Mouse (Mus musculus): ENCODE results near the gene Pwp2. TPM values are rescaled to one million over a fixed set of nuclear protein-coding genes. Genes with fewer than 3 reads are reported as not detected.

Gene Pwp2
- polyA plus RNA-seq (2015; fragmentation: Nextera tagmentation; extraction: Ambion mirVana): 10.5 and 11.4 TPM in 2 replicates

DNA sequence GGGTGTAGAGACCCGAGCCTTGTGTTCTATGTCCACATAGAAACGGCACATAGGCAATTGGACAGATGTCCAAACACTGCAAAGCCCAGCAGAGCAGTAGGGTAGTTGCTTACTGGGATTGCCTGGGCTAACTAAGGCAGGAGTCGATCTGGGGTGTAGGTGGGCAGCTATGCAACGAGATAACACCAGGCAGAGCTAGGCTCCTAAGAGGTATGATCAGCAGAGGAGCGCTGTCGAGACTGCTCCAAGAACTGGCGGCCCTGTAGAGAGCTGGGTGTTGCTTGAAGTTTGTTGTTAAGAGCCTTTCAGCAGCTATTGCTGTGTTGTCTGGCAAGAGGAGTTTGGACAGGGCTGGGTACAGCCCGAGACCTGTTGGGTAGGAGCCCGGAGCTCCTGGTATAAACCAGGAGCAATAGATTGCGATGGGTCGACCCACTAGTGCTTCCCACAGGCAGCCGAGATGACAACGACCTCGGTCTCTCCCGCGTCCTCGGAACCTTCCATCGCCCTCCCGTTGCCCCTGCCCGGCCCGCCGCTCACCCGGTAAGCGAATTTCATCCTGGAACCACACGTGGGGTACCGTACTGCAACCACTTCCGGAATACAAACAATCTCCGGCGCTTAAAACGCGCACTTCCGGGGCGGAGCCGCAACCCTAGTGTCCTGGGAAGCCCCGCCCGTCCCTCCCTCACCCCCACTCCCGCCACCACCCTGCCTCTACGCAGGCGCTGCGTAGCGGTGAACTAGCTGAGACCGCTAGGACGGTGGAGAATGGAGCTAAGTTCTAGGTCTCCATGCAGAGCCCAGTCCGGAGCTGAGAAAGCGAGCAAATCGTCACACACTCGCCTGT, at the start of gene Pwp2:
Gene Pwp2, minus strand, starts transcription at position 619 of the 850 bp plus-strand sequence.
- peak; percentile 94 for ATAC-seq (ENCODE audit: insufficient read depth)
- no peaks in the 10 kb centered on the region for H3K9me3 ChIP-seq (replicated peaks)
- peak within 1 kb of the TSS; percentile 63 for H3K9ac ChIP-seq
- H3K4me2 ChIP-seq: peak within 1 kb of the TSS; percentile 93
- peak within 1 kb of the TSS; percentile 75 for H3K4me3 ChIP-seq (replicated peaks)
- peak within 1 kb of the TSS; percentile 90 for H3K27ac ChIP-seq (replicated peaks)
- under 1% methylated on average over 47 of the region's 47 CpGs for WGBS (ENCODE audit: insufficient replicate concordance)
- no peaks in the 10 kb centered on the region for H3K27me3 ChIP-seq
- peaks cover 37% of the 10 kb centered on the region for H3K4me1 ChIP-seq (replicated peaks)
- H3K36me3 ChIP-seq (replicated peaks): peaks cover 66% of the 10 kb centered on the region

DNA sequence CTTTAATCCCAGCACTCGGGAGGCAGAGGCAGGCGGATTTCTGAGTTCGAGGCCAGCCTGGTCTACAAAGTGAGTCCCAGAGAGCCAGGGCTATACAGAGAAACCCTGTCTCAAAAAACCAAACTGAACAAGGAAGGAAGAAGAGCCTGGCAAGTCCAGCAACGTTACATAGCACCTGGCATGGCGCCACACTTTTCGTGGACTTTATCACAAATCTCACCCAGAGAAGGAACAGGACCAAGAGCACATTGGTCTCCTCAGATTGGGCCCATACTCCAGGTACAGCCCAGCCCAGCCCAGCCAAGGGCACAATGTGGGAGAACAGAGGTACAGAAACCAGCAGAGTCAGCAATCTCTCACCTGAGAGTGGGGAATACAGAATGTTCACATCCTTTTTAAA, 48.8 kb upstream of the Pwp2 start:
- H3K4me3 ChIP-seq (replicated peaks): no peak overlapping the region
- H3K4me1 ChIP-seq (replicated peaks): peaks cover 70% of the 10 kb centered on the region
- no peaks in the 10 kb centered on the region for H3K27me3 ChIP-seq
- ATAC-seq (ENCODE audit: insufficient read depth): no peak
- no peak overlapping the region for H3K27ac ChIP-seq (replicated peaks)
- no peak overlapping the region for H3K9ac ChIP-seq
- H3K9me3 ChIP-seq (replicated peaks): no peaks in the 10 kb centered on the region
- H3K36me3 ChIP-seq (replicated peaks): peaks cover 37% of the 10 kb centered on the region
- H3K4me2 ChIP-seq: no peak overlapping the region
- WGBS (ENCODE audit: insufficient replicate concordance): 70% methylated on average over 6 of the region's 6 CpGs

DNA sequence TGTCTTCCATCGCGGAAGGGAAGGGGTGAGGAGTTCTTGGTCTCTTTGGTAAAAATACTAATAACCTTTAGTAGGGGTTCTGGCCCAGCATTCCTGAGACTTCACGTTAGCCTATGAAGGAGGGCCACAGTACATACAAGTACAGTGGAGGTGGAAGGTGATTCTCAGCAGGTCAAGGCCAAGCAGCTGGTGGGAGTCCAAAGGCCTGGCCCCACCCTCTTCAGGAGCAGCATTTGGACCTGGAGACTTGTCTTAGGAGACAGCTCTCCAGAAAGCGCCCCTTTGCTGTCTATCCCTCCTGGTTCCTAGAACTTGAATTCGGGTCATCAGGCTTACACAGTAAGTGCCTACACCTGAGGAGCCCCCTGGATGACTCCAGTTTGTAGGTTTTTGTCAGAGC, 48.2 kb upstream of the Pwp2 start:
- Histone ChIP-seq H3K27me3 (no peaks in the 10 kb centered on the region), H3K36me3 (replicated peaks) (peaks cover 43% of the 10 kb centered on the region), H3K4me2 (no peak overlapping the region), H3K4me1 (replicated peaks) (peaks cover 64% of the 10 kb centered on the region), H3K4me3 (replicated peaks) (no peak overlapping the region), H3K9me3 (replicated peaks) (no peaks in the 10 kb centered on the region), H3K9ac (no peak overlapping the region), H3K27ac (replicated peaks) (no peak overlapping the region)
- no peak for ATAC-seq (ENCODE audit: insufficient read depth)
- 88% methylated on average over 5 of the region's 5 CpGs for WGBS (ENCODE audit: insufficient replicate concordance)

DNA sequence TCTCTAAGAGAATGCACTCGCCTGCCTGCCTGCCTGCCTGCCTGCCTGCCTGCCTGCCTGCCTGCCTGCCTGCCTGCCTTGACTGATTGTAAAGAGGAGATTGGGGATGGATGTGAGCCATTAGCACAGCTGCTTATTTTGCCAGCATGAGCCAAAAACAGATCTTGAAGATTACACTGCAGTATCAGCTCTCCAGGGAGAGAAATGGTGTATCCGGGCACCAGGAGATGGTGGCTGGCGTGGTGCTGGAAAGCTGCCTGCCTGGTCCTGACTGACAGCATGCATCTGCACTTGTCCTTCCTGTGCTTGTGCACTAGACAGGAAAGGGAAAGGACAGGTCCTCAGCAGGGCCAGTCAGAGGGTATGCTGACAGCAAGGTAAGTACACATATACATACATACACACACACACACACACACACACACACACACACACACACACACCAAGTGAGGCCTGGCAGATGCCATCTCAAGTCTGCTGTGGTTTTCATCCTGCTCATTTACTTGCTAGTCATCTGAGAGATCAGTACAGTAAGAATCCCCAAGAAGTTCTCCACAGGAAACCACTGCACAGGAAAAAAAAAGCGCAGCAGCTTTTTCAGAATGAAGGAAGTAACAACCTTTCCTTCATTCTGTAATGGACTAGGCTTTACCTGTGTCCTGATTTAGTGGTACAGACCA, 47.5 kb upstream of the Pwp2 start:
- no peak overlapping the region for H3K27ac ChIP-seq (replicated peaks)
- H3K4me2 ChIP-seq: no peak overlapping the region
- H3K4me3 ChIP-seq (replicated peaks): no peak overlapping the region
- WGBS (ENCODE audit: insufficient replicate concordance): 65% methylated on average over 4 of the region's 4 CpGs
- peaks cover 57% of the 10 kb centered on the region for H3K4me1 ChIP-seq (replicated peaks)
- no peak for ATAC-seq (ENCODE audit: insufficient read depth)
- H3K9ac ChIP-seq: no peak overlapping the region
- H3K9me3 ChIP-seq (replicated peaks): no peaks in the 10 kb centered on the region
- H3K27me3 ChIP-seq: no peaks in the 10 kb centered on the region
- peaks cover 49% of the 10 kb centered on the region for H3K36me3 ChIP-seq (replicated peaks)

DNA sequence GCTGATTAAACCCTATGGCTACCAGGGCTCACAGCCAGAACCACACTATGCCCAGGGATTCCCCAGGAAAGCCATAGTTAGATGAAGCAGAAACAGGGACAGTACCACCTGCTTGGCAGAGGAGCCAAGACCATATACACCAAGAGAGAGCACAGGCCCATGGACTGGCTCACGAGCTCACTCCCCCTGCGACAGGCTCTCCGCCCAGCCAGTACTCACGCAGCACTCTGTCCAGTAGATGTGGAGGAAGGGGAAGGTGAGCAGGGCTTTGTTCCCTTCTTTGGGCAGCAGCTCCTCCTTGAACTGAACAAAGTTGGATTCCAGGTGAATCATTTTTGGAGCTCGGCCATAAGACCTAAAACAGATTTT, 43.6 kb upstream of the Pwp2 start:
- no peak for ATAC-seq (ENCODE audit: insufficient read depth)
- Histone ChIP-seq H3K36me3 (replicated peaks) (peaks cover 73% of the 10 kb centered on the region), H3K9me3 (replicated peaks) (no peaks in the 10 kb centered on the region), H3K27ac (replicated peaks) (no peak overlapping the region; the same call in 1 of the 2 replicates), H3K4me3 (replicated peaks) (no peak overlapping the region), H3K27me3 (no peaks in the 10 kb centered on the region), H3K9ac (no peak overlapping the region), H3K4me2 (no peak overlapping the region), H3K4me1 (replicated peaks) (peaks cover 23% of the 10 kb centered on the region)
- 82% methylated on average over 5 of the region's 5 CpGs for WGBS (ENCODE audit: insufficient replicate concordance)

DNA sequence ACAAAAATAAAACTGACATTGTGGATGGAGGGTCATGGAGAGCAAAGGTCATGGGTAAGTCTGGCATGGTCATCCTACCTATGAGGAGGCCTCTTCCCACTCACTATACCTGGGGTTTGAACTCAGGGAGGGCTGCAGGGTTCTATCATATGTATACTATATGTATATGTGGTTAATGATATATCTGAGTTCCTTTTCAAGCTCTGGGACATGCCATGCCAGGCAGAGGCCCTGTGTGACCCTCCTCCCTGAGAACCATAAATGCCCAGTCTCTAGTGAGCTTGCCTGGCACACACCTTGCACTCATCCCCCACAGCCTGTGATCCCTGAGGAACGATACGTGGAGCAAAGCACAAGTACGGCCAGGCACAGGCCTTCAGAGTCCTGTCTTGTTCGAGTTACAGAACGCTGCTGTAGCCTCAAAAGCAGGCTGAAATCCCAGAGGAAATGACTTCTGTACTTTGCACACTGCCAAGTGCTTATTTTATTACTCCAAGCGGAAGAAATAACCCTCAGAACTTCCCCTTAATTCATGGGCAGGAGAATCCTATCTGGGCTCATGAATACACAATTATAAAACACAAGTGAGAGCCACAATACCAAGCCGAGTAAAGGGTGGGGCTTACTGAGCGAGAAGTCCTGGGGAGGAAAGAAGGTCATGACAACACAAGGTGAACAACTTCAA, 43.1 kb upstream of the Pwp2 start:
- peaks cover 71% of the 10 kb centered on the region for H3K36me3 ChIP-seq (replicated peaks)
- H3K27me3 ChIP-seq: no peaks in the 10 kb centered on the region
- no peak overlapping the region for H3K27ac ChIP-seq (replicated peaks)
- no peaks in the 10 kb centered on the region for H3K9me3 ChIP-seq (replicated peaks)
- no peak for ATAC-seq (ENCODE audit: insufficient read depth)
- H3K4me3 ChIP-seq (replicated peaks): no peak overlapping the region
- no peak overlapping the region for H3K4me2 ChIP-seq
- H3K9ac ChIP-seq: no peak overlapping the region
- H3K4me1 ChIP-seq (replicated peaks): peaks cover 17% of the 10 kb centered on the region
- WGBS (ENCODE audit: insufficient replicate concordance): 85% methylated on average over 8 of the region's 8 CpGs

DNA sequence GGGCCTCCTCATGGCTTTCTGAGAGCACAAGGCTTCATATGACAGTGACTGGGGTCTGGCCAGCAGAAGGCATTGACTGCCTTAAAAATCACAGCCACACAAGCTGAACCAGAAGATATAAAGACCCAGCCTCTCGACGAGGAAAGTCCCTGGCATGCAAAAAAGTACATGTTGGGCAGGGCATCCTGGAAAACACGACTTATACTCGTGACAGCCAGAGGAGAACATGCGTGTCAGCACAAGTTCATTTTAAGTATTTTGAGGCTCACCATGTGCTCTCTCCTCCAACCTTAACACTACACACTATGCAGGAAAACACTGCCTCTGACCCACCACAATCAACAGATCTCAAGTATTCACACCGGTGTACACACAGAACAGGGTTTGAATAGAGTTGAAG, 39.2 kb upstream of the Pwp2 start:
- WGBS (ENCODE audit: insufficient replicate concordance): 85% methylated on average over 6 of the region's 6 CpGs

DNA sequence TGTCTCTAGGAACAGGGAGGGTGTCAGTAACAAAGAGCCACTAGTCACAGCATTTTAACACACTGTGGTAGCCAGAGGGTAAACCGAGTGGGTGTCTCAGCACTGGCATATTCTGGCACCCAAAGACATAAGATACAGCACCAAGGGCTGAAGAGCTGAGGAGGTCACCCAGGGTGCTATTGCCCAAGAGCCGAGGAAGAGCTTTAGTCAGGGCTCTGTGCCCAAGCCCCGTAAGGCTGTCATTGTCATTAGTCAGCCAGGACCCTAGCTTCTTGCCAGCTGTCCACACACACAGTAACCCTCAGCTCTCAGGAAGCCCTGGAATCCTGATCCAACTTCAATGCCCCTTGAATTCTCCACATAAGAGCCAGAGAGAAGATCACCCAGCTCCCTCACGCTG, 38.0 kb upstream of the Pwp2 start:
- H3K36me3 ChIP-seq (replicated peaks): peaks cover 81% of the 10 kb centered on the region
- H3K27ac ChIP-seq (replicated peaks): 0 out of 2 replicates have a peak overlapping the region, but pooled peaks have one; percentile 2
- no peaks in the 10 kb centered on the region for H3K9me3 ChIP-seq (replicated peaks)
- ATAC-seq (ENCODE audit: insufficient read depth): no peak
- no peaks in the 10 kb centered on the region for H3K27me3 ChIP-seq
- WGBS (ENCODE audit: insufficient replicate concordance): 79% methylated on average over 4 of the region's 4 CpGs
- H3K9ac ChIP-seq: no peak overlapping the region
- peaks cover 40% of the 10 kb centered on the region for H3K4me1 ChIP-seq (replicated peaks)
- H3K4me2 ChIP-seq: no peak overlapping the region
- H3K4me3 ChIP-seq (replicated peaks): no peak overlapping the region

More for the DNA sequence above, 39.2 kb upstream of the Pwp2 start:
- Histone ChIP-seq H3K36me3 (replicated peaks) (peaks cover 81% of the 10 kb centered on the region), H3K9me3 (replicated peaks) (no peaks in the 10 kb centered on the region), H3K9ac (no peak overlapping the region), H3K4me2 (no peak overlapping the region), H3K27me3 (no peaks in the 10 kb centered on the region), H3K27ac (replicated peaks) (no peak overlapping the region), H3K4me1 (replicated peaks) (peaks cover 28% of the 10 kb centered on the region), H3K4me3 (replicated peaks) (no peak overlapping the region)
- no peak for ATAC-seq (ENCODE audit: insufficient read depth)

DNA sequence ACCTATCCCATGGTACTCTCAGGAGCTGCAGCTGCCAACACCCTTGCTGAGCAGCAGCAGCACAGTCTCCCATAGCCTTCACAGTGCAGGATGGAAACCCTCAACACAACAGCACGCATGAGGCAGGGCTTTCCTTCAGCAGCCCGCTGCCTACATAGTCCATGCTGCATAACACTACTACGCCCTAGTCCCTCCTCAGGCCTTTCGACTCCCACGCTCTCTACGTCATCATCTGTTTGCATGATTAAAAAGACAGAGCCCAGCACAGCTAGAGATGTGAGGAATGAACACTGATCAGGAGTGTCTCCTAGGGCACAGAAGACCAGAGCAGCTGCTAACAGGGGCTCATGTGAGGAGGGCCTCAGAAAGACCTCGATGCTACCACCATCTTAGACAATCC, 36.4 kb upstream of the Pwp2 start:
- Histone ChIP-seq H3K9me3 (replicated peaks) (no peaks in the 10 kb centered on the region), H3K36me3 (replicated peaks) (peaks cover 83% of the 10 kb centered on the region), H3K4me3 (replicated peaks) (no peak overlapping the region), H3K9ac (no peak overlapping the region), H3K27ac (replicated peaks) (peak overlapping the region; percentile 36; the same call in 1 of the 2 replicates), H3K4me2 (no peak overlapping the region), H3K4me1 (replicated peaks) (peaks cover 56% of the 10 kb centered on the region), H3K27me3 (no peaks in the 10 kb centered on the region)
- no peak for ATAC-seq (ENCODE audit: insufficient read depth)
- WGBS (ENCODE audit: insufficient replicate concordance): 88% methylated on average over 7 of the region's 7 CpGs

DNA sequence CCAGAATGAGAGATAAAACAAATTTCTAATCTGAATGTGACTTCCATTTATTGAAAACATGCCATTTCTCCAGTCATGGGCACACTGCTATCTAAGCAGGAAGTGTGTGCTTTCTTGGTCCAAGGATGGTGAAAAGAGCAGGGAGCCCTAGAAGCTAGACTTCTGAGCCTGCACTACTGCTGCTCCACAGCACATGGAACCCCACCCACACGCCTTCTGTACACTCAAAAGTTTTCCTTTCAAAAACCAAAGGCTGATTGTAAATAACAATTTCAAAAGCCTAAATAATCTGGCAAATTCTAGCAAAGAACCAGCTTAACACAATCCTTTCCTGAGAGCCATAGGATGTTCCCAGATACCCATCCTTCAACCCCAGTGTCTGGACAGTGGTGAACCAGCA, 34.6 kb upstream of the Pwp2 start:
- Histone ChIP-seq H3K36me3 (replicated peaks) (peaks cover 91% of the 10 kb centered on the region), H3K27me3 (no peaks in the 10 kb centered on the region), H3K9ac (no peak overlapping the region), H3K4me3 (replicated peaks) (no peak overlapping the region), H3K4me1 (replicated peaks) (peaks cover 69% of the 10 kb centered on the region), H3K9me3 (replicated peaks) (no peaks in the 10 kb centered on the region), H3K27ac (replicated peaks) (peak overlapping the region; percentile 36; the same call in 1 of the 2 replicates), H3K4me2 (no peak overlapping the region)
- 86% methylated on average over 1 of the region's 1 CpGs for WGBS (ENCODE audit: insufficient replicate concordance)
- ATAC-seq (ENCODE audit: insufficient read depth): no peak

DNA sequence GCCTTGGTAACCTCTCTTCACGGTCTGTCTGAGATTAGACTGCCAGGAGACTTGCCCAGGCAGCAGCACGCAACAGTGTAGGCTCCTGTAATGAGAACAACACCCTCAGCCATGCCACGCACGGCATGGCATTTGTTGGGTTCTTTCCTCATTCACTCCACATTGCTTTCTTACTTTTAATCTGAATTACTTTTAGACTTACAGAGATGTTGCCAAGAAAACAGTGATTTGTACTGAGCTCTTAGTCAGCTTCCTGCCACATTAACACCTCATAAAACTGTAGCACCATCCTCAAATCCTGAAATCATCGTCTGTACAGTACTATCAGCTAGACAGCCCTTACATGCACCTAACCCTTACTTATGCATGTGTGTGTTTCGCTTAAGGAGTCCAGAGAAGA, 33.6 kb upstream of the Pwp2 start:
- peak overlapping the region; percentile 84 for H3K27ac ChIP-seq (replicated peaks)

More for the DNA sequence above, 33.6 kb upstream of the Pwp2 start:
- no peak for ATAC-seq (ENCODE audit: insufficient read depth)
- no peaks in the 10 kb centered on the region for H3K27me3 ChIP-seq
- H3K9me3 ChIP-seq (replicated peaks): no peaks in the 10 kb centered on the region
- no peak overlapping the region for H3K4me2 ChIP-seq
- 77% methylated on average over 6 of the region's 6 CpGs for WGBS (ENCODE audit: insufficient replicate concordance)
- peaks cover 93% of the 10 kb centered on the region for H3K36me3 ChIP-seq (replicated peaks)
- no peak overlapping the region for H3K4me3 ChIP-seq (replicated peaks)
- H3K4me1 ChIP-seq (replicated peaks): peaks cover 73% of the 10 kb centered on the region
- no peak overlapping the region for H3K9ac ChIP-seq

Data from liver, embryonic 15.5 days (tissue).